Mouse (Mus musculus): ENCODE measurements around the gene R3hdm2.

Gene R3hdm2

GRCm38 (mm10) chr10:127491128-127491512, 111.0 kb downstream of the R3hdm2 start:
- no peak for DNase-seq (ENCODE audit: low read depth, low spot score)

- no peak for DNase-seq (ENCODE audit: low read depth, low spot score)
Measured at GRCm38 (mm10) chr10:127492118-127492517, 112.0 kb downstream of the R3hdm2 start.

GRCm38 (mm10) chr10:127496156-127496555, 116.0 kb downstream of the R3hdm2 start:
- DNase-seq (ENCODE audit: low read depth, low spot score) = no peak

- no peak for DNase-seq (ENCODE audit: low read depth, low spot score)
Measured at GRCm38 (mm10) chr10:127499516-127499915, 119.4 kb downstream of the R3hdm2 start.

GRCm38 (mm10) chr10:127500042-127500441, 119.9 kb downstream of the R3hdm2 start:
- no peak for DNase-seq (ENCODE audit: low read depth, low spot score)

- DNase-seq (ENCODE audit: low read depth, low spot score) = no peak
Measured at GRCm38 (mm10) chr10:127500894-127501893, 121.1 kb downstream of the R3hdm2 start, which contains the start of gene Stac3. Gene Stac3, plus strand, starts transcription at chr10:127501686.

- DNase-seq (ENCODE audit: low read depth, low spot score) = peak; percentile 72
Measured at GRCm38 (mm10) chr10:127508239-127508638, 128.1 kb downstream of the R3hdm2 start.

- DNase-seq (ENCODE audit: low read depth, low spot score) = peak; percentile 96
Measured at GRCm38 (mm10) chr10:127509051-127509836, 129.1 kb downstream of the R3hdm2 start.

GRCm38 (mm10) chr10:127509837-127510701, 129.9 kb downstream of the R3hdm2 start:
- DNase-seq (ENCODE audit: low read depth, low spot score) = peak; percentile 70

GRCm38 (mm10) chr10:127510895-127511617, 130.9 kb downstream of the R3hdm2 start:
- no peak for DNase-seq (ENCODE audit: low read depth, low spot score)

GRCm38 (mm10) chr10:127511634-127512306, 131.6 kb downstream of the R3hdm2 start:
- no peak for DNase-seq (ENCODE audit: low read depth, low spot score)

GRCm38 (mm10) chr10:127512307-127512666, 132.2 kb downstream of the R3hdm2 start:
- no peak for DNase-seq (ENCODE audit: low read depth, low spot score)

- peak; percentile 91 for DNase-seq (ENCODE audit: low read depth, low spot score)
Measured at GRCm38 (mm10) chr10:127512813-127513212, 132.7 kb downstream of the R3hdm2 start.

- DNase-seq (ENCODE audit: low read depth, low spot score) = no peak
Measured at GRCm38 (mm10) chr10:127513501-127514091, 133.5 kb downstream of the R3hdm2 start.

- DNase-seq (ENCODE audit: low read depth, low spot score) = no peak
Measured at GRCm38 (mm10) chr10:127514111-127514698, 134.1 kb downstream of the R3hdm2 start.

- DNase-seq (ENCODE audit: low read depth, low spot score) = no peak
Measured at GRCm38 (mm10) chr10:127514764-127515163, 134.6 kb downstream of the R3hdm2 start, which contains the start of gene Ndufa4l2. Gene Ndufa4l2, plus strand, starts transcription at chr10:127514967.

- DNase-seq (ENCODE audit: low read depth, low spot score) = no peak
Measured at GRCm38 (mm10) chr10:127515271-127515982, 135.3 kb downstream of the R3hdm2 start.

- no peak for DNase-seq (ENCODE audit: low read depth, low spot score)
Measured at GRCm38 (mm10) chr10:127515983-127516459, 135.9 kb downstream of the R3hdm2 start.

Data from retina, postnatal 7 days (tissue).